Mouse (Mus musculus): ENCODE results near the gene Gtpbp1.
"Not testable (repeated sequence)": the region's sequence is repeated elsewhere in the genome, so short reads cannot be mapped to it uniquely, and the experiment has no call there.

The Gtpbp1 gene

GRCm38 (mm10) chr15:79690426-79691022 is at the start of gene Gtpbp1:
TSS of gene Gtpbp1 (plus strand) at chr15:79690845.
- DNase-seq = peak; percentile 100

GRCm38 (mm10) chr15:79641135-79641817 is 49.4 kb upstream of the Gtpbp1 start:
- DNase-seq = no peak

GRCm38 (mm10) chr15:79645483-79645882 is 45.2 kb upstream of the Gtpbp1 start:
- DNase-seq = no peak

GRCm38 (mm10) chr15:79648130-79648529 is 42.5 kb upstream of the Gtpbp1 start:
- no peak for DNase-seq

GRCm38 (mm10) chr15:79650569-79650968 is 40.1 kb upstream of the Gtpbp1 start:
- peak; percentile 82 for DNase-seq

GRCm38 (mm10) chr15:79651481-79651880 is 39.2 kb upstream of the Gtpbp1 start:
- peak; percentile 43 for DNase-seq

GRCm38 (mm10) chr15:79656451-79656850 is 34.2 kb upstream of the Gtpbp1 start:
- no peak for DNase-seq

GRCm38 (mm10) chr15:79657837-79658530 is 32.7 kb upstream of the Gtpbp1 start:
- DNase-seq = peak; percentile 89

GRCm38 (mm10) chr15:79658531-79659375 is 31.9 kb upstream of the Gtpbp1 start, which contains the start of the genes Fam227a and Cby1:
TSS of gene Fam227a (minus strand) at chr15:79658956.
TSS of gene Cby1 (plus strand) at chr15:79659199.
- DNase-seq = peak; percentile 97

GRCm38 (mm10) chr15:79661852-79662251 is 28.8 kb upstream of the Gtpbp1 start:
- peak; percentile 53 for DNase-seq

- DNase-seq = no peak
Observed at GRCm38 (mm10) chr15:79664666-79665065, 26.0 kb upstream of the Gtpbp1 start.

GRCm38 (mm10) chr15:79669195-79669594 is 21.4 kb upstream of the Gtpbp1 start:
- DNase-seq = no peak

GRCm38 (mm10) chr15:79670249-79670971 is 20.2 kb upstream of the Gtpbp1 start, which contains the start of gene Tomm22:
TSS of gene Tomm22 (plus strand) at chr15:79670861.
- DNase-seq = peak; percentile 97

- DNase-seq = no peak
Observed at GRCm38 (mm10) chr15:79670972-79671299, 19.7 kb upstream of the Gtpbp1 start.

- not testable (repeated sequence) for DNase-seq
Observed at GRCm38 (mm10) chr15:79671828-79672348, 18.8 kb upstream of the Gtpbp1 start.

- DNase-seq = no peak
Observed at GRCm38 (mm10) chr15:79677936-79678335, 12.7 kb upstream of the Gtpbp1 start.

- DNase-seq = no peak
Observed at GRCm38 (mm10) chr15:79681973-79682372, 8.7 kb upstream of the Gtpbp1 start.

GRCm38 (mm10) chr15:79683146-79683545 is 7.5 kb upstream of the Gtpbp1 start:
- no peak for DNase-seq

- DNase-seq = no peak
Observed at GRCm38 (mm10) chr15:79683707-79684465, 6.8 kb upstream of the Gtpbp1 start.

GRCm38 (mm10) chr15:79684616-79685015 is 6.0 kb upstream of the Gtpbp1 start:
- DNase-seq = no peak

- no peak for DNase-seq
Observed at GRCm38 (mm10) chr15:79685141-79685641, 5.5 kb upstream of the Gtpbp1 start.

Measured in retina, postnatal 1 day (tissue).